Mouse (Mus musculus) urinary bladder, postnatal 4 days (tissue): Measurements from ENCODE around the gene Tmem109.

Source experiments
- DNase-seq, 2 experiments: peaks; one replicate each; pipeline ENCODE4 v3.0.0; 2021 to 2022; ENCODE audit warnings: low spot score in 2 of 2

Gene Tmem109

DNA sequence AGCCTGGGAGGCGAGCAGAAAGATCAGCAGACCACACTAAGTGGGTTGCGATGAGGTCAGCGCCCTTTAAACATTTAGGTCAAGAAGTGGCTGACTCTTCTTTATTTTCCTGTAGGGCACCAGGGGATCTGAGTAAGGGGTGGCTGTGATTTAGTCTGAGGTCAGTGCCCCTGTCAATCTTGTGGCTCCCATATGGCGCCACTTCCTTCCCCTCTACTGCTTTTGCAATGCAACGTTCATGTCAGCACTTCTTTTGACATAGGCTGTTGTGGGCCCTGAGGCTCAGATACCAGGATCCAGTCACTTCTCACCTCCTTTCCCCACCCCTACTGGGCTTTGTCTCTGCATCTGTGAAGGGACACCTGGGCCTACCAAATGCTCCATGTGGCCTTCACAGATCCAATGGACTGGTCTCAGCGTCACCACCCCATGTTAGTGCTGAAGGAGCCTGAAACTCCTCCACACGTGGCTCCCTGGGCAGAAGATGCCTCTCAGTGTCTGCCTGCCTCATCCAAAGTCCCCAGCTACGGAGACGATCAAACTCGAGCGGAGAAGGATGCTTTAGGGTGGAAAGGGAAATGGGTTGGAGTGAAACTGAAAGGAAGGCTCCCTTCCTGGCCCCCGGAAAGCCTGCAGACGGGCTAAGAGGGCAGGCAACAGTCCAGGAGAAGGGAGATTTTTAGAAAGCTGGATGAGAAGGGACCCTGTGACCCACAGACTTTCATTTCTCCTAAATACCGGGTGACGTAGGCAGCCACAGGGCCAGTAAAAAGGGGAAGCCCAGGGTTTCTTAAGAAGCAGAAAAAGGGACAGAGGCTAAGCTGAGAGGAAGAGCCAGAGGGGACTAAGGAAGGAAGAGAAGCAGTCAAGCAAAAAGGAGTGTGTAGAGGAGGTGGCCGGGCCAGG is 39.8 kb downstream of the Tmem109 start:
- peak in 1 of 2 experiments; percentile 21 for DNase-seq

DNA sequence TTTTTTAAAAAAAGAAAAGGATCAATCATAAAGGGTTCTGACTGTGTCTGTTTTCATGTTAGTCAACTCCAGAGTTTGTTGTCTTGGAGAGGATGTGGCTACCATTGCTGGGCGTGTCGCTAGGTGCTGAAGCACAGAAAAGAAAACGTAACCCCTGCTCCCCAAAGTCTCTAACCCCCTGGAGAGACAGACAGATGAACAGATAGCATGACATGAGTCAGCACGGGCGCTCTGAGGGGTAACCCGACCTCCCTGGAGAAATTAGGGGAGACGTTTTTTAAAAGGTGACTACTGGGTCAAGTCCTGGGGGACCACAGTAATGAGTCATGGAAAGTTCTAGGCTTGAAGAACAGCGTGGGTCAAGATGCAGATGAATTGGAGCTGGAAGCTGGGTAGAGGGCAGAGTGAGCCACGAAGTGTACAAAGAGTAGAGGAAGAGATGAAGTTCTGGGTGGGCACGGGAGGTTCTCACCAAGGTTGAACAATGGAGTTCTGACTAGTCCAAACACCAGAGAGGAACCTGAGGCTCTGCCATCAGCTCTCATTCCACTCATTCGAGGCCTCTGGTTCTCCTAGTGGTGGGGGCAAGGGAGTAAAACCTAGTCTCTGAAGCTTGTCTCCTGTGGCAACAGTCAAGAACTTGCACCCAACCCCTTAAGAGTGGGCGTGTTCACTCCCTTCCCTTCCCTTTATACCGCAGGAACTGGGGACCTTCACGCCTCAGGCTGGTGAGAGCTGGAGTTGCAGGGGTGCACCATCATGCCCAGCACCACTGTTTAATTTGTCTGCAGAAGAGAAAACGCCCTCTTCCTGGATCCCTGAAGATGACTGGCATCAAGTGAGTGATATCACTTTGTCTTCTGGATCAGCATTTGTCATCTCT is 42.5 kb downstream of the Tmem109 start, which contains the start of gene Slc15a3:
Gene Slc15a3, plus strand, starts transcription at position 718 of the 883 bp plus-strand sequence.
- no peak for DNase-seq

DNA sequence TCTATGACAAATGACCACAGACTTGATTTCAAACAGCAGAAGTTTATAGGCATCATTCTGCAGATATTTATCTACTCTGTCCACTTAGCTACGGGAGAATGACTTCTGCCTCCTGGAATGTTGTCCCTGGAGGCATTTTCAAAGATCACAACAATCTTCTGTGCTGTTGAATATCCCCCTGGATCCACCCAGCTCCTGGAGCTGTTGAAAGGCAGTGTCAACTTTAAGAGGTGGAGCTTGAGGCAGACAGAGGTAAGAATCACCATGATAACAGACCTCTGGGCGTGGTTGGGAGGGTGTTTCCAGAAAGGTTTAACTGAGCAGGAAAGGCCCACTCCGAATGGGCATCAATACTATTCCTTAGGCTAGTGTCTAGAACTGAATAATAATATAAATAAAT is 46.1 kb downstream of the Tmem109 start:
- no peak for DNase-seq

DNA sequence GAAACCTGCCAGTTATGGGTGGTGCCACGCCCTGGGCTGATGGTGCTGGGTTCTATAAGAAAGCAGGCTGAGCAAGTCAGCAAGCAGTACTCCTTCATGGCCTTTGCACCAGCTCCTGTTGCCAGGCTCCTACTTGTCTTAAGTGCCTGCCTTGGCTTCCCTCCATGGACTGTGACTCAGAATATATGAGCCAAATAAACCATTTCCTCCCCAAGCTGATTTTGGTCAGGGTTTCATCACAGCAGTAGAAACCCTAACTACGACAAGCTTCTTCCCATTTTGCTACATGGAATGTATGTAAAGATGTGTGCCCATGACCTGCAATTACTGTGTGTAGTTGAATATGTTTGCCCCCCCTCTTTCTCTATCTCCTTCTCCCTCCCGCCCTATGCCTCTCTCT is 48.2 kb downstream of the Tmem109 start:
- DNase-seq = no peak

DNA sequence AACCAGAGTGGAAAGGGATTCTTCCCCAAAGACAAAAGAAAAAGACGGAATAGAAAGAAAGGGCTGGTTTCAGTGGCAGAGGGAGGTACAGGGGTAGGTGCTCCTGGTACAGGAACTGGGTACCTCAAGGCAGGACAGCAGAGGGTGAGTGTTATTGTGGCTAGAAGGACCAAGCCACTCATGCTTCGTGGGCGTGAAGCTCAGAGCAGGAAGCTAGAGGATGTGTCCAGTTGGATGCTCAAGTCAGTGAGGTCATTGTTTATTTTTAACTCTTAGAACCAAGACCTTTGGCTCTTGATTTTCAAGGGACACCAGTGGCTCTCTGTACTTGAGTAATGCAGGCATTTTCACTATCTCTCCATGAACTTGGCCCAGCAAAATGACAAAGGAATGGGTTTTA is 49.8 kb downstream of the Tmem109 start:
- DNase-seq = no peak

DNA sequence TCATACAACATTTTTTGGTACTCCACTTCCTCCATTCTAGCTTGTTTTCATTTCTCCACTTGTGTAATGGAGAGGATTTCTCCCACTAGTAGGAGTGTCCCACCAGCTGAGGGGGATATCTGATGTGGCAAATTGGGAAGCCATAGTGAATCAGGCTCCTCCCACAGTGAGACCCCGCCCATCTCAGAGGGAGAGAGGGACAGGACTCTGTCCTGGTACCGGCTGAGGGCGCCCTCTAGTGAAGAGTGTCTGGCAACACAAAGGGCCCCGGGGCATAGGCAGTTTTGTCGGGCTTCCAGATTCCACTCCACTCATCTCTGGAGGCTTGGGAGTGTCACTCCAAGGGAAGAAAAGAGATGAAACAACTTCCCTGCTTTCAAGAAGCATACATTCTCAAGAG is 50.4 kb downstream of the Tmem109 start:
- peak; percentile 66 to 82 for DNase-seq

DNA sequence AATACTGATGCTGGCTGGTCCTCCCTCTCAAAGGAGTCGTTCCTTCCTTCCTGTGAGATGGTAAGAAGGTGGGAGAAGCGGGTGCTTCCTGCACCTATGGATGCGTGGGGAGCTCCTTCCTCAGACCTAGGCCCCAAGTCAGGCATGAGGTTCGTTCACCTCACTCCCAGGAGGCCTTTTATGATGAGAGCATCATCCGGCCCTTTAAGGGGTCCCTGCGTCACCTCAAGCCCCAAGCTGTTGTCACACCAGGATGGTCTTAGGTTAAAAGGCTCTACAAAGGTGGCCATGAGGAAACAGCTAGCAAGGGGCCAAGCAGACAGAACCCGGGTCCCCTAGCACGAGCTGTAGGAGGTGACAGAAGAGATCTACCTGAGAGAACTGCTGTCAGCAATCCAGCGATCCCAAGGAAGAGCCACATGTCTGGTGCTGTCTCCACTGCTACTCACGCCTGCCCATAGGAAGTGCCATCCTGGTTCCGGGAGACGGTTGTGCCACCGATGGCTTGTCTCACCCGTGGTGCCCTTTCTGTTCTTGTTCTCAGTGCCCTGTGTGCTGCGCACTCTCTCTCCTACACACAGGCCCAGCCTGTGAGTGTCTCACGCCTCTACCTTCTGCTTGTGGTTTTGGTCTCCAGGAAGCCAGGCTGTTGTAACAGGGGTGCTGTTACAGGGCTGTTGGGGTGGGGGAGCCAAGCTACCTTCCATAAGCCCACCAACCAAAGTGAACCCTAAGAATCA is 52.2 kb downstream of the Tmem109 start, which contains the start of gene Cd6:
Gene Cd6, minus strand, starts transcription at position 623 of the 740 bp plus-strand sequence.
- DNase-seq = no peak

DNA sequence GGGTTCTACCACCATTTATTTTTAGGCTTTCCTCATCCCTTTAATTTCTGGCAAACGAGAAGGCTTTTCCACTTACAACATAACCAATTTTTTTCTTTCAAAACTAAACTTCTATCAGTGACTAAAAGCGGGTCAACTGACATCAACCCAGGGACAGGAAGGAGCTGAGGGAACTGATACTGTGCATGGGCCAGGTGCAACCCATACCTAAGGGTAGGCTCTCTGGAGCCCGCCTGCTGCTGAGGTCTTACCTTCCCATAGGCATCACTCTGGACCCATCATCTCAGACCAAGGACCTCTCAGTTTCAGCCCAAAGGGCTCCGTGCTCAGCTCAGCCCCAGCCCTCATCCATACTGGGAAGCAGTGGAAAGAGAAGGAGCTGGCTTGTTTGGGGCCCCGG is 53.5 kb downstream of the Tmem109 start:
- no peak for DNase-seq

DNA sequence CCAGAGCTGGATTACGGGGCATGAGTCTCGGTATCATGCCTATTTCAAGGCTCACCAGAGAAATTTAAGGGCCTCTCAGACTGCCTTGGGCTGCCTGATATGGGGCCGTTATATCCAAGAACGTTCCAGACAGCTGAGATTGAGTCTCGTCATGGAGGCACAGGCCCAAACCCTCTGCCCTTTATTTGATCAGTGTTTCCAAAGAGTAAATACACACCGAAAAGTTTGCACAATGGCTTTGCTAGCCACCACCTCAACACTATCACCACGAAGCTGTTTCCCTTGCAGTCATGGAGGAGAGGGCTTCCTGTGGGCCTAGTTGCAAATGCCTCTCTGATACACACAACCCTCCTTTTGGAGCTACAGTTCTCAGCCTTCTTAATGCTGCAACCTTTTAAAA is 57.7 kb downstream of the Tmem109 start:
- no peak for DNase-seq

DNA sequence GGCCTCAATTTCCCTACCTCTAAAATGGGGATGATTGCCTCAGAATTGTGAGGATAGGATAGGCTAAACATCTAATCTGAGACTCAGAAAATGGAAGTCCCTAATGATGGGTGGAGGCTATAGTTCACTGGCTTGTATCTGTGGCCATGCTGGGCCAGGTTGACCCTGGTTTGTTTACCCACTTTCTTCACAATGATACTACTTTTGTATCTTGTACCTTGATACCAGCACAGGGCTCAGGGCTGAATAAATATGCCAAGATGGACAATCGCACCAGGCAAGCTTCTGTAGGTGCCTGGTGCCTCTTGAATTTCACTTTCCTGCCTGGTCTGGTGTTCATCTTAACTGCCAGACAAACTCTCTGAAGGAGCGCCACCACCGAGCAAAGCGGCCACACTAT is 59.3 kb downstream of the Tmem109 start:
- DNase-seq = no peak

DNA sequence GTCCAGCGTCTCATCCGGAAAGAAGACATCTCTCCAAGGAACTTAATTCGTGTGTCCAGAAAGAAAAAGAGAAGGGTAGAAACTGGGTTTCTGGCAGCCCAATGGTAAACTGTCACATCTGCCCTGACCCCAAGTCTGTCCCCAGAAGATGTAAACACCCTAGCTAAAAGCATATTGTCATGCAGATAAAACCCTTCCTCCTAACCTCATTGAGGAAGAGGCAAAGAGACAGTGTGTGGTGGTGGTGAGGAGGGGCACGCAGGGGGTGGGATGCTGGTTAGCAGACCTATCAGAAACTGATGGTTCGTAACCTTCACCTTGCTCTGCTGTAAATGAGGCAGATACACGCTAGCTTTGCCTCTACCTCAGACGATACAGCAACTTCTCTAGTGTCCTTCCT is 60.5 kb downstream of the Tmem109 start:
- DNase-seq = no peak
